Mouse (Mus musculus): Measurements from ENCODE around the gene Dennd4b.
"Not testable (repeated sequence)": the region's sequence is repeated elsewhere in the genome, so short reads cannot be mapped to it uniquely, and the experiment has no call there.

Gene Dennd4b

DNA sequence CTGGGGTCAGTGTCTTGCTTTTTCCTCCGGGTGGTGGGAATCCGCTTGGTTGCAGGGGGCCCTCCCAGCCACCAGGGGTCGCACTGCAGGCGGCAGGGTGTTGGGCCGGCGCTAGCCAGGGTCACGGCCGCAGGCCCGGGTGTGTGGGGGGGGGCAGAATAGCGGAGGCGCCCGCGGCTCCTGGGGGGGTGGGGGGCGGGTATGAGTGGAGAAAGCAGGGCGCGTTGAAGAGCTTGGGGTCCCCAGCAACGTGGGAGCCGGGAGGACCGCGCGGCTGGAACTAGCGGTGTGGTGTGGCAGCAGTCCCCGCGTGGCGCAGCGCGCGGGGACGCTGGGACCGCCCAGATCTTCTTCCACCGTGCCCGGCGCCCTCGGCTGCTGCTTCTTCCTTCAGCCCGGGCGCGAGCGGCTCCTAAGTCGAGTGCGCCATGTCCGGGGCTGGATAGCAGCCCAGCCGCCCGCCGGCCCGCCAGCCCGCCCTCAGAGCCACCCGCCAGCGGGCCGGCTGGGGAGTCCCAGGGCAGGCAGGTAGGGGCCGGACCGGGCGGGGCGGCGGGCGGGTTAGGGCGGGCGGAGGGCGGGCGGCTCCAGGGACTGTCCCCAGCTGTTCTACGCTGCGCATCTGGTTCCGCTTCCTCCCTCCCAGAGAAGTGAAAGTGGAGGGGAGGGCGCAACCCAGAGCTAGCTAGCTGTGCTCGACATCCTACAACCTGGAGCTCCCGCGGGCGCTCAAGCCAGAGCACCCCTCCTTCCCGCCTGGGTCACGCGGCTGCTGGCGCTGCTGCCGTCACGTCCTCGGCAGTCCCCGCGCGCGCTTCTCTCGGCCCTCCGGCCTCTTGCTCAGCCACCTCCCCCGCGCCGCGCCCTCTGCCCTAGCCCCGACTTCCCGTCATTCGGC lies at the start of gene Dennd4b:
TSS of gene Dennd4b (plus strand) at position 152 of the 898 bp plus-strand sequence.
- peak; percentile 74 for DNase-seq (ENCODE audit: low read depth, low spot score)

GRCm38 (mm10) chr3:90215825-90216380 lies 49.1 kb upstream of the Dennd4b start:
- DNase-seq (ENCODE audit: low read depth, low spot score): no peak

GRCm38 (mm10) chr3:90220088-90220487 lies 44.9 kb upstream of the Dennd4b start:
- DNase-seq (ENCODE audit: low read depth, low spot score): peak; percentile 42

- peak; percentile 32 for DNase-seq (ENCODE audit: low read depth, low spot score)
Measured at GRCm38 (mm10) chr3:90220531-90220951, 44.4 kb upstream of the Dennd4b start.

- no peak for DNase-seq (ENCODE audit: low read depth, low spot score)
Measured at GRCm38 (mm10) chr3:90221123-90221522, 43.9 kb upstream of the Dennd4b start.

DNA sequence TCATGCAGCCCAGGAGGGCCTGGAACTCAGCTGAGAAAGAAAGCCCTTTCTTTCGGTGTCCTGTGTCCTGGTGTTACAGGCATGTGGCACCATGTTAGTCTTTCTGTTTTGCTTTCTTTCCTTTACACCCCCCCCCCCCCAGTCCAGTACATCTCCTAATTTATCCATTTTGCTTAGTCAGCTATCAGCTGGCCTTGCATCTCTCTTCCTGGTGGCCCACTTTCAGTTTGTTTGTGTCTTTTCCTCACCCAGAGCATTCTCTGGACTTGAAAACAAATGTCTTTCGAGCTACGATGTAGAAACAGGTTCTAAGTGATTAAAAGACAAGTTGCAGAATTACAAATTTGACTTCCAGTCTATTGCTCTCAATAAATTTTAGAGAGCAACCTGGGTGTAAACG lies 42.5 kb upstream of the Dennd4b start:
- no peak for DNase-seq (ENCODE audit: low read depth, low spot score)

- DNase-seq (ENCODE audit: low read depth, low spot score): no peak
Measured at GRCm38 (mm10) chr3:90222941-90223340, 42.0 kb upstream of the Dennd4b start.

DNA sequence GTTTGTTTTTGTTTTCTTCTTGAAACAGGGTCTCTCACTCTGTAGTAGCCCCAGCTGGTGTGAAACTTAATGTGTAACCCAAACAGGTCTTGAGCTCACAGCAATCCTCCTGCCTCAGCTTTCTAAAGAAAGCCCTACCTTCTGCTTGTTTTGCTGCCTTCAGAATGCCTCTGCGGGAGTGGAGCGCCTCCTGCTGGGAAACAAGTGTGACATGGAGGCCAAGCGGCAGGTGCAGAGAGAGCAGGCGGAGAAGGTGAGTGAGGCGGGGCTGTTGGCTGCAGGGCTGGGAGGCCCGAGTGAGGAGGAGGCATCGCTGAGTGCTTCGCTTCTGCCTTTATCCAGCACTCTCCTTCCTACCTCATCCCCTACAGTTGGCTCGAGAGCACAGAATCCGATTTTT lies 40.7 kb upstream of the Dennd4b start:
- no peak for DNase-seq (ENCODE audit: low read depth, low spot score)

DNA sequence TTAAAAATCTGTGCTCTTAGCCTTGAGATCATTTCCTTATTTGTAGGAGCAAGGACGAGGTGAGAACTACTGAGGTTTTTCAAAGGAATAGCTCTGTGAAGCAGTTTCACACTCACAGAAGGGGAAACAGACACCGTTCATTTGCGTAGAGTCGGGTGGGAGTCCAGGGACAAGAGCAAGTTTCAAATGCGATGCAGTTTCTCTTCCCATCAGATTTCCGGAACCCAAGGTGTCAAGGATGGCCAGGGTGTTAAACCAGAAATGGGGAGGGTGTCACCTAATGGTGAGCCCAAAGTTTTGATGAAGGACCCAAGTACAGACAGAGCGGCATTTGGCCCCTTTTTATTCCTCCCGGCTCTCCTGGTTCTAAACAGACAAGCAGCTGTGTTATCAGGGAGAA lies 33.9 kb upstream of the Dennd4b start:
- DNase-seq (ENCODE audit: low read depth, low spot score): no peak

DNA sequence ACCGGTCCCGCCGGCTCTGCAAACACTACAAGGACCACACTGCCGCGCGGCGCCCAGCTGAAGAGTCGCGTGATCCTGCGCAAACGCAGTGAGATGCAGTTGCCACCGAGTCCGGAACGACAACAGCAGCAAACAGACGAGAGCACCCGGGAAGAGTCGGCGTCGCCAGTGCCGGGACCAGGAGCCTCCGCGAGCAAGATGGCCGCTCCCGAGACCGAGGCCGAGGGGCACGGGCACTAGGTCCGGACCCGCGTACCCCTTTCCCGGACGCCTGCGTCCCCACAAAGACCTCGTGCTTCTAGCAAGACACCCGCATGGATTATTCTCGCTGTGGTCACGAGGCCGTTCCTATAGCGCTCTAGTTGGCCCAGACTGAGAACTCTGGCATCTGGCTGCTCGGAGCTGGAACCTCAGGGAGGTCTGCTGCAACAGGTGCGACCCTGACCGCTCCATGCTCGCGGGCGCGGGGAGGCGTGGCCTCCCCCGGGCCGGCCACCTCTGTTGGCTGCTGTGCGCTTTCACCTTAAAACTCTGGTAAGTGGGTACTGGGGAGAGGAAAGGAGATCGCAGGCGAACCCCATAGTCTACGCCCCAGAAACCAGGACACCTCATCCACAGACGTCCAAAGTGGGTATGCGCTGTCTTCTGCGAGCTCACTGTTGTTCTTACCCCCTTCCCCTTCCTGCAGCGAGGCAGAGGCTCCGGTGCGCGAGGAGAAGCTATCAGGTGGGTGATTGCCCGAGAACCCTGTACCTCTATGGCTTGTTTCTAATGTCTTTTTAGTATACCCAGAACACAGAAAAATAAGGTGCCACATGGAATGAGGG lies 33.3 kb upstream of the Dennd4b start, which contains the start of gene Jtb:
TSS of gene Jtb (plus strand) at position 91 of the 827 bp plus-strand sequence.
- peak; percentile 89 for DNase-seq (ENCODE audit: low read depth, low spot score)

- DNase-seq (ENCODE audit: low read depth, low spot score): no peak
Measured at GRCm38 (mm10) chr3:90241251-90241650, 23.7 kb upstream of the Dennd4b start.

DNA sequence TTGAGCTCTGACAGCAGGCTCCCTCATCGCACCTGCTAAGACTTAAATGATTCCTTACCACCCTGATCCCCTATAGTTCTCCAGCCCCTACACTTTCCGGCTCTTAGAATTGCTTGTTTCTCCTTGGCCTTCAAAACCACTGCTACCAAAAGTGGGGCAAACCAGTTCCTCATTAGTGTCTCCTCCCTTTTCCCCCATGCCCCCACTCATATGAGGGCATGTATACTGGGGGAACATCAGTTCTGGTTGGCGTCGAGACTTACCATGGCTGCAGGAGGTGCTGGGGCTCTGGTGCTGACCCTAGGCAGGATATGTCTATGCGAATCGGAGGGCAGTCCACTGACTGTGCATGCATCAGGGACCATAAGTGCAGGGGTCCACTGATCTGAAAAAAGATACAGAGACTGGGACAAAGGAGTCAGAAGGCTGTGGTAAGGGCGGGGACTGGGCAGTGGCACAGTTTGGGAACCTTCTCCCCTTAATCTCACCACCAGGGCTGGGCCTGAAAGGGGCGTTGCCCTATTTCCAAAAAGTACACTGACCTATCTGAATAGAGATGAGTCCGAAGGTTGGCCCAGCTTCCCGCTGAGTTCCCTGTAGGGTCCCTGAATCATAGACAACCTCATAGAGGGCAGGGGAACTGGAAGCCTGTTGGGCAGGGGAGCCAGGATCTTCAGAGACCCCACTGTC lies 23.2 kb upstream of the Dennd4b start:
- no peak for DNase-seq (ENCODE audit: low read depth, low spot score)

DNA sequence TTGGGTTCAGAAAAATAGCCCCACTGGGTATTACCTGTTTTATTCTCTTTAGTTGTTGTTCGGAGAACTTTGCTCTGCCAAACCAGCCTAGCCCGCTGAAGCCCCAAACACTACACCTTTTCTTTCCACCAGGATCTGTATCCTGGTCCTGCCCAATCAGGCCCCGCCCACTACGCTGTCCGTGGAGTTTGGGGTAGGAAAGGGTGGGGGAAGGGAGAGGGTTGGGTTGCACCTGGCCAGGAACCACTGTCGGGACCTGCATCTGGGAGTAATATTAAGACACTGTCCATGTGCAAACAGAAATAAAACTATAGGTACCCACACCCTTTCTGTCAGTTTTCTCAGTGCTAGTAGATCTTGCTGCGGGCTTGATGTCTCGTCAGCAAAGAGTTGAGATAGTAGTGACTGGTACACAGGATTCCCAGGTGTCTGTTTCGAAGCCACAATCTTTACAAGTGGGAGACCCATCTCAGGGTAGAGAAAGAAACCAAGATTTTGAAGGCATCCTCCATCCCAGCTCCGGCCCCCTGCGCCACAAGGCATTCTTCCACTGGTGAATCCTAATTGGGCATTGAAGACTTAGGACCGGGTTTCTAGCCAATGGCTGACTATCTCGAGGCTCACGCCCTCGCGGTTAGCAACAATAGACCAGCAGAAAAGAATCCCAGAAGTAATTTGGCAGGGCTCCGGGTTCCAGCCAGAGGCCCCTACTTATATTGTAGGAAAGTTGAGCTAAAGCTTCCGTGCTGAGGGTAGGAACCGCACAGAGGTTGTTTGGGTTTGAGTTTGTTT lies 21.8 kb upstream of the Dennd4b start, which contains the start of gene Creb3l4:
TSS of gene Creb3l4 (minus strand) at position 529 of the 792 bp plus-strand sequence.
- DNase-seq (ENCODE audit: low read depth, low spot score): no peak

DNA sequence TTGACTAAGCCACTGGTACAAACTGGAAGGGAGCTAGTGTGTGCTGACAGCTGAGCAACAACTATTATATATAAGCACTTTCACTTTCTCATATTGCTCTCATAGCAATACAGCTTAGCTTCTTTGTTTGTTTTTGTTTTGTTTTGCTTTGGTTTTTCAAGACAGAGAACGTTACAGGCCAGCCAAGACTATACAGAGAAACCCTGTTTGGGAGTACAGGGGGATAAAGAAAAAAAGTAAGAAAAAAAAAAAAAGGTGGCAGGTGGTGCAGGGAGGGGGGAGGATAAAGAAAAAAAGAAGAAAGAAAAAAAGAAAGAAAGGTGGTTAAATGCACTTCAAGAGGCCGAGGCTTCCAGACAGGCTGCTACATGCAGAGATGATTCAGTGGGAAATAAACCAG lies 19.6 kb upstream of the Dennd4b start:
- no peak for DNase-seq (ENCODE audit: low read depth, low spot score)

- no peak for DNase-seq (ENCODE audit: low read depth, low spot score)
Measured at GRCm38 (mm10) chr3:90247630-90247959, 17.4 kb upstream of the Dennd4b start.

GRCm38 (mm10) chr3:90247960-90248745 lies 16.8 kb upstream of the Dennd4b start, which contains the start of gene Slc39a1:
TSS of gene Slc39a1 (plus strand) at chr3:90248172.
- DNase-seq (ENCODE audit: low read depth, low spot score): peak; percentile 93

GRCm38 (mm10) chr3:90248746-90249100 lies 16.3 kb upstream of the Dennd4b start:
- no peak for DNase-seq (ENCODE audit: low read depth, low spot score)

DNA sequence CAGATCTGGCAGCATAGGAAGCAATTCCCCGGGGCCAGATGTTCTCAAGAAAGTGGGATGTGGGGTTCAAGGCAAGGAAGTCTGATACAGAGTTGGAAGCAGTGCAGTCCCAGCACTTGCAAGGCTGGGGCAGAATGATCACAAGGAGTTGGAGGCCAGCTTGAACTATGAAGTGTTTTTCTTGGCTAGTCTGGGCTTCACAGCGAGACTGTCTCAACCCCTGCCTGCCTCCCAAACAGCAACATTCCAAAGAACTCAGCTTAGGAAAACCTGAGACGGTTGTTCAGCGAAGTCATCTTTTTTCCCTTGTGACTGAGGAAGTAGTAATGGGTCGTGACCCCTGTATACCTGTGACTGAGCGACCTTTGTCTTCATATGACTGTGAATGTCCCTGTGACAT lies 14.2 kb upstream of the Dennd4b start:
- DNase-seq (ENCODE audit: low read depth, low spot score): no peak

- not testable (repeated sequence) for DNase-seq (ENCODE audit: low read depth, low spot score)
Measured at GRCm38 (mm10) chr3:90251731-90252226, 13.2 kb upstream of the Dennd4b start.

GRCm38 (mm10) chr3:90252659-90253058 lies 12.3 kb upstream of the Dennd4b start:
- not testable (repeated sequence) for DNase-seq (ENCODE audit: low read depth, low spot score)
